Mouse (Mus musculus) liver, embryonic 14.5 days (tissue): ENCODE measurements around the gene Tmem169.
A peak's percentile ranks its signal among the peaks of the same experiment; 100 is the strongest.

ENCODE experiments used
- CTCF ChIP-seq: IDR thresholded peaks from 2 replicates; pipeline ENCODE4 v1.5.1; 2016; ENCODE audit warnings: antibody characterized with exemption, low read depth, control low read depth
- EP300 ChIP-seq: IDR thresholded peaks from 2 replicates; pipeline ENCODE4 v1.6.1; 2016; ENCODE audit warnings: antibody characterized with exemption, low read depth

- TF ChIP-seq CTCF (peak; percentile 37), EP300 (no peak)
Observed at GRCm38 (mm10) chr1:72283992-72284485, at the start of gene Tmem169, which contains the start of gene Pecr.
